Mouse (Mus musculus): ENCODE results near the gene Cox8c. TPM values are rescaled to one million over a fixed set of nuclear protein-coding genes. Genes with fewer than 3 reads are reported as not detected.

Cox8c gene
- total RNA-seq, 4 experiments from 2014 or later, result not detected

Other genes with a start within 250 kb of the Cox8c start
- 10 to 100 TPM; 57.5 to 71.0 (median 61.8) TPM for gene Itpk1, start 194.4 kb upstream of the Cox8c start, total RNA-seq (2022)
- 10 to 100 TPM; 25.7 to 29.4 (median 26.8) TPM for gene Moap1, start 155.7 kb upstream of the Cox8c start, total RNA-seq (2022)
- gene Tmem251, start 155.6 kb upstream of the Cox8c start, total RNA-seq (2022), result 1 to 10 TPM; 4.9 to 6.4 (median 5.6) TPM
- not detected for gene Gm28051, start 141.6 kb upstream of the Cox8c start, total RNA-seq (2022)
- 10 to 100 TPM; 10.9 to 13.3 (median 12.1) TPM for gene Gon7, start 141.5 kb upstream of the Cox8c start, total RNA-seq (2022)
- gene Ubr7, start 141.3 kb upstream of the Cox8c start, total RNA-seq (2022), result 10 to 100 TPM; 28.8 to 33.1 (median 31.7) TPM
- 10 to 100 TPM; 12.3 to 15.5 (median 14.9) TPM for gene Gm20604, start 140.6 kb upstream of the Cox8c start, total RNA-seq (2022)
- gene Btbd7, start 20.8 kb upstream of the Cox8c start, total RNA-seq (2022), result 10 to 100 TPM; 19.1 to 24.3 (median 20.9) TPM
- gene Unc79, start 49.5 kb downstream of the Cox8c start, total RNA-seq (2022), result 10 to 100 TPM; 43.4 to 60.3 (median 54.2) TPM